Mouse (Mus musculus): ENCODE results near the gene Pla2g12b. TPM values are rescaled to one million over a fixed set of nuclear protein-coding genes. Genes with fewer than 3 reads are reported as not detected.
"Not testable (repeated sequence)": the region's sequence is repeated elsewhere in the genome, so short reads cannot be mapped to it uniquely, and the experiment has no call there.

Gene Pla2g12b
- polyA plus RNA-seq, 1 experiment = not detected

DNA sequence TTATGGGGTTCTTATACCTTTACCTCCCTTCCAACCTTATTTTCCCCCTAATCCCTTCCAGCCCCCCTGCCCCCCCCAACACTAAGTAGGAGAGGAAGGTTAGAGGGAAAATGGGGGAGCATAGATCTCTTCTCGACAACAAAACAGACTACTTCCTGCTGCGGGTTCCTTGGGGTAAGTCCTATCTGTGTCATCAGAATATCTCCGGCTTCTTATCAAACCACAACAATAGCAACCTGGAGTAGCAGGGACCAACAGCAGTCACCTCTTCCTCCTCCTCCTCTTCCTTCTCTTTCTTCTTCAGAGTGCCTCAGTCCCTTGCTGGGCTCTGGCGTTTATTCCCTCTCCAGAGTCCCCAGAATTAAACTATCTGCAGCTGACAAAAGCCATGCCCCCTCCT lies 11.6 kb upstream of the Pla2g12b start:
- H3K9ac ChIP-seq (ENCODE audit: low read depth, poor library complexity, severe bottlenecking) = no peak overlapping the region
- no peaks in the 10 kb centered on the region for H3K27me3 ChIP-seq (ENCODE audit: control insufficient read depth, insufficient read depth, low read length, poor library complexity, severe bottlenecking)
- TF ChIP-seq POLR2A (IDR thresholded peaks at IDR 0.05; ENCODE audit: insufficient read depth, low read length) (no peak), CTCF (IDR thresholded peaks at IDR 0.05; ENCODE audit: low read depth, low read length) (no peak)
- peaks cover 7% of the 10 kb centered on the region; the same call in 1 of the 2 replicates for H3K36me3 ChIP-seq (ENCODE audit: control insufficient read depth, insufficient read depth, low read length, poor library complexity, severe bottlenecking)
- H3K27ac ChIP-seq (ENCODE audit: insufficient read depth, low read length) = no peak overlapping the region
- H3K4me3 ChIP-seq (ENCODE audit: low read depth, low read length) = no peak overlapping the region
- H3K9me3 ChIP-seq (replicated peaks; ENCODE audit: control insufficient read depth, insufficient read depth, low read length, poor library complexity, severe bottlenecking) = peaks cover 9% of the 10 kb centered on the region
- H3K4me1 ChIP-seq (ENCODE audit: control insufficient read depth, insufficient read depth, low read length) = no peaks in the 10 kb centered on the region

DNA sequence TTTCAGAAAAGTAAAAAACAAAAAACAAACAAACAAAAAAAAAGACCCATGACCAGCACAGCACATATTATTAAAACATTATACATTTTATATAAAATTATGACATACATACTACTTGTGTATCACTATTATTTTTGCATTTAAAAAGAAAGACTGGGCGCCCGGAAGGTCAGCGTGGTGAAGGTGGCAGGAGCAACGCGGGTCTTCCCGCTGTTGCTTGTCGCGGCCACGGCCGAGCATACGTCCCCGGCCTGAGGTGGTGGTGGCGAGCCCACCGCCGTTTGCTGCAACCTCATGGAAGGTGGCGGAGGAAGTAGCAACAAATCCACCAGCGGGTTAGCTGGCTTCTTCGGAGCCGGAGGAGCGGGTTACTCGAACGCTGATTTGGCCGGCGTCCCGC lies 8.0 kb upstream of the Pla2g12b start, which contains the start of gene Gm10273:
Gm10273 (plus strand) TSS at position 172 of the 400 bp plus-strand sequence.
- not testable (repeated sequence) for H3K27ac ChIP-seq (ENCODE audit: insufficient read depth, low read length); H3K9ac ChIP-seq (ENCODE audit: low read depth, poor library complexity, severe bottlenecking); H3K9me3 ChIP-seq (replicated peaks; ENCODE audit: control insufficient read depth, insufficient read depth, low read length, poor library complexity, severe bottlenecking); H3K4me1 ChIP-seq (ENCODE audit: control insufficient read depth, insufficient read depth, low read length); H3K27me3 ChIP-seq (ENCODE audit: control insufficient read depth, insufficient read depth, low read length, poor library complexity, severe bottlenecking); H3K36me3 ChIP-seq (ENCODE audit: control insufficient read depth, insufficient read depth, low read length, poor library complexity, severe bottlenecking); H3K4me3 ChIP-seq (ENCODE audit: low read depth, low read length)

DNA sequence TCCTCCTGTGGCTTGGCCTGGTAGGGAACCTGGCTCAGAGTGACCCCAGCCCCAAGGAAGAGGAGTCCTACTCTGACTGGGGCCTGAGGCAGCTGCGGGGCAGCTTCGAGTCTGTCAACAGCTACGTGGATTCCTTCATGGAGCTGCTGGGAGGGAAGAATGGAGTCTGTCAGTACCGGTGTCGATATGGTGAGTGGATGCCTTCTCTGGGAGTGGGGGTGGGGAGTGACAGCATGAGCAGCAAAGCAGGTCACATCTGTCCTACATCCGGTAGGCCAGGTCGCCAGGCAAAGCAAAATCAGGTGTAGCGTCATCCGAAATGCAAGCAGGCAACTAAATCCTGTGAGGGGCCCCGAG lies 311 bp downstream of the Pla2g12b start:
- H3K4me3 ChIP-seq (ENCODE audit: low read depth, low read length) = no peak overlapping the region
- H3K4me1 ChIP-seq (ENCODE audit: control insufficient read depth, insufficient read depth, low read length) = peaks cover 6% of the 10 kb centered on the region
- no peaks in the 10 kb centered on the region for H3K9me3 ChIP-seq (replicated peaks; ENCODE audit: control insufficient read depth, insufficient read depth, low read length, poor library complexity, severe bottlenecking)
- no peak overlapping the region for H3K9ac ChIP-seq (ENCODE audit: low read depth, poor library complexity, severe bottlenecking)
- TF ChIP-seq CTCF (IDR thresholded peaks at IDR 0.05; ENCODE audit: low read depth, low read length) = no peak
- no peak for TF ChIP-seq EP300 (IDR thresholded peaks at IDR 0.05; ENCODE audit: insufficient read depth, low read depth, low read length)
- TF ChIP-seq POLR2A (IDR thresholded peaks at IDR 0.05; ENCODE audit: insufficient read depth, low read length) = no peak
- H3K27ac ChIP-seq (ENCODE audit: insufficient read depth, low read length) = no peak overlapping the region
- H3K27me3 ChIP-seq (ENCODE audit: control insufficient read depth, insufficient read depth, low read length, poor library complexity, severe bottlenecking) = no peaks in the 10 kb centered on the region; the same call in 1 of the 2 replicates
- no peaks in the 10 kb centered on the region for H3K36me3 ChIP-seq (ENCODE audit: control insufficient read depth, insufficient read depth, low read length, poor library complexity, severe bottlenecking)

DNA sequence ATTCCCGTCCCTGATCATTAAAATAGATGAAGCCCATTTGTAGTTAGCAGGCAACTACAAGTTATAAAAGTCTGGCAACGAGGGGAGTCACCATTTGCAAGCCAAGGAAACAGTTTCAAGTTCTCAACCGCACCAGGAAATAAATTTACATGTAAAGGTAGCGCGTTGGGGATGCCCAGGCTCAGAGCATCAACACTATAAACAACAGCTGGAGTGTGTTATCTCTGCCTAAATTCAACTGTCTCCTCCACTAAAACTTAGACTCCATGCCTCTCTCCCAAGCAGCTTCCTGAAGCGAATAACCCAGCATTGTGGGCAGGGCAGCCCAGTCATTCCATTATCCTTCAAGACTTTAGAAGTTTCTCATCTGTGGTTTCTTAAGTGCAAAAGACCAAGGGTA lies 5.0 kb downstream of the Pla2g12b start:
- no peak overlapping the region for H3K4me3 ChIP-seq (ENCODE audit: low read depth, low read length)
- no peaks in the 10 kb centered on the region for H3K27me3 ChIP-seq (ENCODE audit: control insufficient read depth, insufficient read depth, low read length, poor library complexity, severe bottlenecking)
- no peaks in the 10 kb centered on the region for H3K36me3 ChIP-seq (ENCODE audit: control insufficient read depth, insufficient read depth, low read length, poor library complexity, severe bottlenecking)
- H3K4me1 ChIP-seq (ENCODE audit: control insufficient read depth, insufficient read depth, low read length) = peaks cover 3% of the 10 kb centered on the region
- no peak overlapping the region for H3K9ac ChIP-seq (ENCODE audit: low read depth, poor library complexity, severe bottlenecking)
- no peak overlapping the region for H3K27ac ChIP-seq (ENCODE audit: insufficient read depth, low read length)
- TF ChIP-seq CTCF (IDR thresholded peaks at IDR 0.05; ENCODE audit: low read depth, low read length) (no peak), POLR2A (IDR thresholded peaks at IDR 0.05; ENCODE audit: insufficient read depth, low read length) (no peak), EP300 (IDR thresholded peaks at IDR 0.05; ENCODE audit: insufficient read depth, low read depth, low read length) (no peak)
- no peaks in the 10 kb centered on the region for H3K9me3 ChIP-seq (replicated peaks; ENCODE audit: control insufficient read depth, insufficient read depth, low read length, poor library complexity, severe bottlenecking)

DNA sequence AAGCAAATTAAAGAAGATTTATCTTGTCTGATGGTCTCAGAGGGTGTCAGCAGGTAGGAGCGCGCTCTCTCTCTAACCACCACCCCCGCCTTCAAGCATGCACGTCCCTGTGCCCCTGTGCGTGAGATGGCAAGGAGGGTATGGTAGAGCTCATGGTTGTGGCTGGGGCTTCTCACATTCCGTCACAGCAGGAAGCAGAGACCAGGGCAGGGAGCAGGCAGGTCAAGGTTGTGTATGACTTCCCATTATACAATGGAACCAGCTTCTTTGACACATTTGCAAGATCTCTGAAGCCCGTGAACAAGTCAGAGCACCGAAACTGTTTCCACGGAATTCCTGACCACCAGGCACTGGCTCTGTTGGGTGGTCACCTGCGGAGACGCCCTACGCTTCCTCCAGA lies 6.8 kb downstream of the Pla2g12b start:
- Histone ChIP-seq H3K9me3 (replicated peaks; ENCODE audit: control insufficient read depth, insufficient read depth, low read length, poor library complexity, severe bottlenecking) (no peaks in the 10 kb centered on the region), H3K4me1 (ENCODE audit: control insufficient read depth, insufficient read depth, low read length) (no peaks in the 10 kb centered on the region), H3K4me3 (ENCODE audit: low read depth, low read length) (no peak overlapping the region), H3K27me3 (ENCODE audit: control insufficient read depth, insufficient read depth, low read length, poor library complexity, severe bottlenecking) (no peaks in the 10 kb centered on the region), H3K36me3 (ENCODE audit: control insufficient read depth, insufficient read depth, low read length, poor library complexity, severe bottlenecking) (no peaks in the 10 kb centered on the region), H3K9ac (ENCODE audit: low read depth, poor library complexity, severe bottlenecking) (no peak overlapping the region), H3K27ac (ENCODE audit: insufficient read depth, low read length) (no peak overlapping the region)
- TF ChIP-seq POLR2A (IDR thresholded peaks at IDR 0.05; ENCODE audit: insufficient read depth, low read length) (no peak), EP300 (IDR thresholded peaks at IDR 0.05; ENCODE audit: insufficient read depth, low read depth, low read length) (no peak), CTCF (IDR thresholded peaks at IDR 0.05; ENCODE audit: low read depth, low read length) (no peak)

DNA sequence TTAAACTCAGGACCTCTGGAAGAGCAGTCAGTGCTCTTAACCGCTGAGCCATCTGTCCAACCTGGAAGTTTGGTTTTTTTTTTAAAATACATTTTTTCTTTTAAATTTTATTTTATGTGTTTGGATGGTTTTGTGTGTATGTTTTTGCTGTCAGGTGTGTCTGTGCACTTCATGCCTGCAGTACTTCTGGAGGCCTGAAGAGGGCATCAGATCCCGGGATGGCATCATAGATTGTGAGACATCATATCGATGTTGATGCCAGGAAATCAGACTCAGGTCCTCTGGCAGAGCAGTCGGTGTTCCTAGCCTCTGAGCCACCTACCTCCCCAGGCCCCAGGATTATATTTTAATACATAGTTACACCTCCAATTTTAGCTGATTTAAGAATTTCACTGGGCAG lies 10.3 kb downstream of the Pla2g12b start:
- Histone ChIP-seq H3K4me3 (ENCODE audit: low read depth, low read length) (no peak overlapping the region), H3K9ac (ENCODE audit: low read depth, poor library complexity, severe bottlenecking) (no peak overlapping the region), H3K36me3 (ENCODE audit: control insufficient read depth, insufficient read depth, low read length, poor library complexity, severe bottlenecking) (no peaks in the 10 kb centered on the region), H3K4me1 (ENCODE audit: control insufficient read depth, insufficient read depth, low read length) (no peaks in the 10 kb centered on the region), H3K27me3 (ENCODE audit: control insufficient read depth, insufficient read depth, low read length, poor library complexity, severe bottlenecking) (no peaks in the 10 kb centered on the region), H3K27ac (ENCODE audit: insufficient read depth, low read length) (no peak overlapping the region), H3K9me3 (replicated peaks; ENCODE audit: control insufficient read depth, insufficient read depth, low read length, poor library complexity, severe bottlenecking) (no peaks in the 10 kb centered on the region)
- peak; percentile 33 for TF ChIP-seq CTCF (IDR thresholded peaks at IDR 0.05; ENCODE audit: low read depth, low read length)
- TF ChIP-seq POLR2A (IDR thresholded peaks at IDR 0.05; ENCODE audit: insufficient read depth, low read length) = no peak
- TF ChIP-seq EP300 (IDR thresholded peaks at IDR 0.05; ENCODE audit: insufficient read depth, low read depth, low read length) = no peak

Data from ES-Bruce4 (cell line).